Mouse (Mus musculus) liver, postnatal 0 days (tissue): ENCODE measurements around the gene Rassf8. TPM values are rescaled to one million over a fixed set of nuclear protein-coding genes. Genes with fewer than 3 reads are reported as not detected.

Experiments used
- ATAC-seq: fragments of 200-750 bp; cut with Nextera tagmentation; 2 replicates; pipeline ENCODE4 v1.8.0; 2017; ENCODE audit warnings: mild to moderate bottlenecking, moderate library complexity
- DNase-seq: peaks from one replicate; pipeline ENCODE4 v3.0.0-alpha.2; 2016
- H3K27ac ChIP-seq: fragments of 300-500 bp; sonication (generic); 2 replicates; pipeline ENCODE4 v1.5.1; 2014; ENCODE audit warnings: antibody characterized with exemption, moderate library complexity, mild to moderate bottlenecking, low read depth
- H3K27me3 ChIP-seq: fragments of 300-500 bp; sonication (generic); 2 replicates; pipeline ENCODE4 v1.6.1; 2014; ENCODE audit warnings: low read length, control low read depth, mixed read lengths; ENCODE audit not compliant: insufficient read depth
- H3K36me3 ChIP-seq: fragments of 300-500 bp; sonication (generic); replicated peaks from 2 replicates; pipeline ENCODE4 v1.6.1; 2014; ENCODE audit warnings: mild to moderate bottlenecking, control low read depth, low read length, moderate library complexity, mixed read lengths; ENCODE audit not compliant: insufficient read depth
- H3K4me1 ChIP-seq: fragments of 300-500 bp; sonication (generic); 2 replicates; pipeline ENCODE4 v1.6.1; 2014; ENCODE audit warnings: antibody characterized with exemption, mild to moderate bottlenecking, control low read depth; ENCODE audit not compliant: insufficient read depth
- H3K4me2 ChIP-seq: fragments of 300-500 bp; sonication (generic); 2 replicates; pipeline ENCODE4 v1.6.1; 2014; ENCODE audit warnings: low read depth, mild to moderate bottlenecking, low read length, moderate library complexity, mixed read lengths
- H3K4me3 ChIP-seq: fragments of 300-500 bp; sonication (generic); 2 replicates; pipeline ENCODE4 v1.5.1; 2014; ENCODE audit warnings: low read depth, low read length
- H3K9ac ChIP-seq: fragments of 300-500 bp; sonication (generic); replicated peaks from 2 replicates; pipeline ENCODE4 v1.6.1; 2014; ENCODE audit warnings: mild to moderate bottlenecking, moderate library complexity
- H3K9me3 ChIP-seq: fragments of 300-500 bp; sonication (generic); 2 replicates; pipeline ENCODE4 v1.6.1; 2016; ENCODE audit warnings: mild to moderate bottlenecking, control low read depth, low read length, mixed read lengths
- CTCF ChIP-seq: sonication (generic); IDR thresholded peaks from 2 replicates; pipeline ENCODE4 v1.5.1; 2016; ENCODE audit warnings: antibody characterized with exemption, low read depth
- EP300 ChIP-seq: IDR thresholded peaks from 2 replicates; pipeline ENCODE4 v1.6.1; 2016; ENCODE audit warnings: antibody characterized with exemption, low read depth, mild to moderate bottlenecking
- WGBS: fragments of 180-500 bp; shearing (Covaris S2); extraction: QIAGEN DNeasy Blood & Tissue Kit; methylation state at CpG from one replicate; pipeline ENCODE4 v1.1.7; 2014; ENCODE audit not compliant: insufficient replicate concordance; 5-methylcytosine and 5-hydroxymethylcytosine counted together
- polyA plus RNA-seq: library from polyadenylated mRNA; unstranded; fragments of >200 nt; fragmentation: Nextera tagmentation; extraction: Ambion mirVana; gene quantifications from 2 replicates; pipeline ENCODE4 v1.2.1, GENCODE M21; 2015

Gene Rassf8
- polyA plus RNA-seq, 1 experiment from 2014 or later: 4.9 TPM

GRCm38 (mm10) chr6:145761151-145761935, 14.8 kb downstream of the Rassf8 start:
- DNase-seq: no peak
- Histone ChIP-seq H3K36me3 (no peaks in the 10 kb centered on the region), H3K9me3 (no peaks in the 10 kb centered on the region), H3K4me1 (peaks cover 50% of the 10 kb centered on the region), H3K27me3 (no peaks in the 10 kb centered on the region), H3K9ac (no peak overlapping the region), H3K27ac (peak overlapping the region; percentile 84), H3K4me3 (no peak overlapping the region), H3K4me2 (no peak overlapping the region)
- ATAC-seq: peak; percentile 56
- 66% methylated on average over 3 of the region's 3 CpGs for WGBS
- TF ChIP-seq CTCF (no peak), EP300 (no peak)

GRCm38 (mm10) chr6:145762016-145762415, 15.5 kb downstream of the Rassf8 start:
- Histone ChIP-seq H3K9ac (no peak overlapping the region), H3K4me2 (no peak overlapping the region), H3K4me3 (no peak overlapping the region), H3K4me1 (peaks cover 49% of the 10 kb centered on the region), H3K9me3 (no peaks in the 10 kb centered on the region), H3K27ac (peak overlapping the region; percentile 44; the same call in 1 of the 2 replicates), H3K36me3 (no peaks in the 10 kb centered on the region), H3K27me3 (no peaks in the 10 kb centered on the region)
- no peak for ATAC-seq
- no peak for TF ChIP-seq EP300
- TF ChIP-seq CTCF: no peak
- no peak for DNase-seq
- 64% methylated on average over 3 of the region's 3 CpGs for WGBS

- DNase-seq: no peak
- Histone ChIP-seq H3K27ac (peak overlapping the region; percentile 46; the same call in 1 of the 2 replicates), H3K27me3 (no peaks in the 10 kb centered on the region)
These were observed 16.5 kb downstream of the Rassf8 start for GRCm38 (mm10) chr6:145763051-145763450.

GRCm38 (mm10) chr6:145765011-145765410, 18.5 kb downstream of the Rassf8 start:
- ATAC-seq: peak; percentile 26
- no peak overlapping the region for H3K9ac ChIP-seq
- H3K27ac ChIP-seq: peak overlapping the region; percentile 29
- DNase-seq: no peak
- H3K4me3 ChIP-seq: no peak overlapping the region
- no peaks in the 10 kb centered on the region for H3K27me3 ChIP-seq
- no peak for TF ChIP-seq CTCF
- no peak for TF ChIP-seq EP300
- 0 out of 2 replicates have a peak overlapping the region, but pooled peaks have one; percentile 15 for H3K4me2 ChIP-seq
- H3K4me1 ChIP-seq: peaks cover 40% of the 10 kb centered on the region
- no peaks in the 10 kb centered on the region for H3K9me3 ChIP-seq
- H3K36me3 ChIP-seq: no peaks in the 10 kb centered on the region
- WGBS: 20% methylated on average over 7 of the region's 7 CpGs

More at GRCm38 (mm10) chr6:145763051-145763450, 16.5 kb downstream of the Rassf8 start:
- TF ChIP-seq CTCF (no peak), EP300 (no peak)
- Histone ChIP-seq H3K36me3 (no peaks in the 10 kb centered on the region), H3K4me3 (no peak overlapping the region), H3K9ac (no peak overlapping the region), H3K4me1 (peaks cover 54% of the 10 kb centered on the region), H3K9me3 (no peaks in the 10 kb centered on the region), H3K4me2 (no peak overlapping the region)
- ATAC-seq: no peak
- 75% methylated on average over 4 of the region's 4 CpGs for WGBS

- H3K36me3 ChIP-seq: no peaks in the 10 kb centered on the region
- H3K4me2 ChIP-seq: no peak overlapping the region
- no peak for ATAC-seq
- H3K9ac ChIP-seq: no peak overlapping the region
- H3K4me1 ChIP-seq: peaks cover 36% of the 10 kb centered on the region
- H3K27me3 ChIP-seq: no peaks in the 10 kb centered on the region
- WGBS: 58% methylated on average over 6 of the region's 6 CpGs
- no peaks in the 10 kb centered on the region for H3K9me3 ChIP-seq
- no peak for TF ChIP-seq CTCF
- no peak for TF ChIP-seq EP300
- H3K4me3 ChIP-seq: no peak overlapping the region
- no peak overlapping the region for H3K27ac ChIP-seq
- no peak for DNase-seq
These were observed 20.4 kb downstream of the Rassf8 start for GRCm38 (mm10) chr6:145766971-145767370.

GRCm38 (mm10) chr6:145767637-145768036, 21.1 kb downstream of the Rassf8 start:
- no peak for TF ChIP-seq EP300
- TF ChIP-seq CTCF: no peak
- no peak overlapping the region for H3K4me3 ChIP-seq
- WGBS: 75% methylated on average over 5 of the region's 5 CpGs
- H3K27me3 ChIP-seq: no peaks in the 10 kb centered on the region
- peaks cover 31% of the 10 kb centered on the region for H3K4me1 ChIP-seq
- ATAC-seq (no peak), DNase-seq (no peak)
- no peaks in the 10 kb centered on the region for H3K9me3 ChIP-seq
- H3K9ac ChIP-seq: no peak overlapping the region
- H3K36me3 ChIP-seq: no peaks in the 10 kb centered on the region
- no peak overlapping the region for H3K4me2 ChIP-seq
- H3K27ac ChIP-seq: no peak overlapping the region
